Mouse (Mus musculus) kidney, adult 11 months (tissue): ENCODE measurements around the gene Cadm1.

Source experiments
- DNase-seq: peaks from one replicate; pipeline ENCODE4 v3.0.0; 2022

The Cadm1 gene

GRCm38 (mm10) chr9:47828762-47829161 is 298.8 kb downstream of the Cadm1 start:
- no peak for DNase-seq

- no peak for DNase-seq
Measured at GRCm38 (mm10) chr9:47829204-47829603, 299.2 kb downstream of the Cadm1 start.

GRCm38 (mm10) chr9:47829846-47830245 is 299.9 kb downstream of the Cadm1 start:
- DNase-seq, result no peak

- no peak for DNase-seq
Measured at GRCm38 (mm10) chr9:47831412-47831811, 301.4 kb downstream of the Cadm1 start.

- DNase-seq, result no peak
Measured at GRCm38 (mm10) chr9:47838170-47838569, 308.2 kb downstream of the Cadm1 start.

GRCm38 (mm10) chr9:47838890-47839691 is 309.1 kb downstream of the Cadm1 start:
- DNase-seq, result no peak

GRCm38 (mm10) chr9:47839692-47840025 is 309.7 kb downstream of the Cadm1 start:
- DNase-seq, result no peak

GRCm38 (mm10) chr9:47843328-47843727 is 313.4 kb downstream of the Cadm1 start:
- DNase-seq, result no peak

GRCm38 (mm10) chr9:47846275-47846674 is 316.3 kb downstream of the Cadm1 start:
- no peak for DNase-seq

GRCm38 (mm10) chr9:47846926-47847325 is 317.0 kb downstream of the Cadm1 start:
- no peak for DNase-seq

- DNase-seq, result no peak
Measured at GRCm38 (mm10) chr9:47847797-47848196, 317.8 kb downstream of the Cadm1 start.

- DNase-seq, result no peak
Measured at GRCm38 (mm10) chr9:47848745-47849144, 318.8 kb downstream of the Cadm1 start.

GRCm38 (mm10) chr9:47856311-47856710 is 326.3 kb downstream of the Cadm1 start:
- DNase-seq, result no peak

GRCm38 (mm10) chr9:47857235-47857634 is 327.3 kb downstream of the Cadm1 start:
- DNase-seq, result no peak

- DNase-seq, result no peak
Measured at GRCm38 (mm10) chr9:47858134-47858533, 328.2 kb downstream of the Cadm1 start.

- DNase-seq, result no peak
Measured at GRCm38 (mm10) chr9:47858778-47859395, 328.9 kb downstream of the Cadm1 start.

GRCm38 (mm10) chr9:47860994-47861393 is 331.0 kb downstream of the Cadm1 start:
- no peak for DNase-seq

- no peak for DNase-seq
Measured at GRCm38 (mm10) chr9:47861783-47862182, 331.8 kb downstream of the Cadm1 start.

- no peak for DNase-seq
Measured at GRCm38 (mm10) chr9:47866001-47866400, 336.0 kb downstream of the Cadm1 start.

- no peak for DNase-seq
Measured at GRCm38 (mm10) chr9:47867474-47867873, 337.5 kb downstream of the Cadm1 start.

- DNase-seq, result no peak
Measured at GRCm38 (mm10) chr9:47869661-47870060, 339.7 kb downstream of the Cadm1 start.

- no peak for DNase-seq
Measured at GRCm38 (mm10) chr9:47876557-47877206, 346.7 kb downstream of the Cadm1 start.

GRCm38 (mm10) chr9:47880171-47880570 is 350.2 kb downstream of the Cadm1 start:
- no peak for DNase-seq

GRCm38 (mm10) chr9:47882372-47882771 is 352.4 kb downstream of the Cadm1 start:
- DNase-seq, result no peak
